Mouse (Mus musculus): ENCODE measurements around the gene Ssh2.

Ssh2 gene

DNA sequence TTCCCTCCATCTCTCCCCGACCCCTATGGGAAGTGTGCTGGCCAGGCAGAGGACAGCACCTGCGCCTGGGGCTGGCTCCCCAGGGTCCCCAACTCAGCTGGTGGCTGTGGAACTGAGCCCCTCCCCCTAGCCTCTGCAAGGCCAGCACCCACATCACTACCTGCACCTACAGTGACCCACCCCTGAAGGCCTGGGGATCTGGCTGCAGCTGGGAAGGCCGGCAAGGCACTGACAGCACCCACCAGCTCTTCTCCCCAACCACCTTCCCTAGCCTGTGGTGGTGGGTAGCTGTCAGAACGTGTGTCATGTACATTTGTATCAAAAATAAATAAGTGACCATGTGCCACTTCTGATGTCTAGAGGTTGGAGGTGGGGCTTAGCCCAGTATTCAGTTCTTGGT is 291.3 kb downstream of the Ssh2 start:
- DNase-seq (ENCODE audit: low spot score) = no peak

- no peak for DNase-seq (ENCODE audit: low spot score)
These were observed 292.3 kb downstream of the Ssh2 start for GRCm38 (mm10) chr11:77508068-77509021.

All from urinary bladder, postnatal 10 days (tissue).